Mouse (Mus musculus): ENCODE measurements around the gene Rmdn2.

Rmdn2 gene

GRCm38 (mm10) chr17:79611545-79611944, at the start of gene Rmdn2:
Rmdn2 (plus strand) TSS chr17:79611863.
- no peak for DNase-seq (ENCODE audit: low spot score)

- DNase-seq (ENCODE audit: low spot score), result no peak
These were observed 48.5 kb upstream of the Rmdn2 start for GRCm38 (mm10) chr17:79563067-79563620.

GRCm38 (mm10) chr17:79563721-79564120, 47.9 kb upstream of the Rmdn2 start:
- DNase-seq (ENCODE audit: low spot score), result no peak

GRCm38 (mm10) chr17:79565241-79565961, 46.3 kb upstream of the Rmdn2 start:
- DNase-seq (ENCODE audit: low spot score), result no peak

GRCm38 (mm10) chr17:79568401-79568800, 43.3 kb upstream of the Rmdn2 start:
- no peak for DNase-seq (ENCODE audit: low spot score)

GRCm38 (mm10) chr17:79578328-79578727, 33.3 kb upstream of the Rmdn2 start:
- no peak for DNase-seq (ENCODE audit: low spot score)

- peak; percentile 50 for DNase-seq (ENCODE audit: low spot score)
These were observed 31.3 kb upstream of the Rmdn2 start for GRCm38 (mm10) chr17:79580264-79580920.

GRCm38 (mm10) chr17:79583466-79583865, 28.2 kb upstream of the Rmdn2 start:
- no peak for DNase-seq (ENCODE audit: low spot score)

- no peak for DNase-seq (ENCODE audit: low spot score)
These were observed 27.3 kb upstream of the Rmdn2 start for GRCm38 (mm10) chr17:79584246-79584800.

- DNase-seq (ENCODE audit: low spot score), result no peak
These were observed 21.8 kb upstream of the Rmdn2 start for GRCm38 (mm10) chr17:79589913-79590312.

GRCm38 (mm10) chr17:79595996-79596395, 15.7 kb upstream of the Rmdn2 start:
- DNase-seq (ENCODE audit: low spot score), result no peak

- DNase-seq (ENCODE audit: low spot score), result no peak
These were observed 13.5 kb upstream of the Rmdn2 start for GRCm38 (mm10) chr17:79598151-79598550.

GRCm38 (mm10) chr17:79598596-79599577, 12.8 kb upstream of the Rmdn2 start:
- no peak for DNase-seq (ENCODE audit: low spot score)

- DNase-seq (ENCODE audit: low spot score), result no peak
These were observed 11.6 kb upstream of the Rmdn2 start for GRCm38 (mm10) chr17:79600108-79600507.

- DNase-seq (ENCODE audit: low spot score), result no peak
These were observed 9.3 kb upstream of the Rmdn2 start for GRCm38 (mm10) chr17:79602381-79602780.

GRCm38 (mm10) chr17:79603427-79603826, 8.2 kb upstream of the Rmdn2 start:
- no peak for DNase-seq (ENCODE audit: low spot score)

GRCm38 (mm10) chr17:79605794-79606193, 5.9 kb upstream of the Rmdn2 start:
- DNase-seq (ENCODE audit: low spot score), result no peak

- DNase-seq (ENCODE audit: low spot score), result no peak
These were observed 2.0 kb upstream of the Rmdn2 start for GRCm38 (mm10) chr17:79609697-79610096.

- no peak for DNase-seq (ENCODE audit: low spot score)
These were observed 1.4 kb upstream of the Rmdn2 start for GRCm38 (mm10) chr17:79610163-79610755.

GRCm38 (mm10) chr17:79614691-79615588, 3.3 kb downstream of the Rmdn2 start:
- peak; percentile 81 for DNase-seq (ENCODE audit: low spot score)

Measured in testis, postnatal 14 days (tissue).